Mouse (Mus musculus): Measurements from ENCODE around the gene Necap2. TPM values are rescaled to one million over a fixed set of nuclear protein-coding genes. Genes with fewer than 3 reads are reported as not detected.

Necap2 gene
- 51.4 and 61.7 TPM in 2 replicates for polyA plus RNA-seq (2012; rRNA removed)

GRCm38 (mm10) chr4:141077681-141078509, at the start of gene Necap2:
Gene Necap2, minus strand, starts transcription at chr4:141078357.

DNA sequence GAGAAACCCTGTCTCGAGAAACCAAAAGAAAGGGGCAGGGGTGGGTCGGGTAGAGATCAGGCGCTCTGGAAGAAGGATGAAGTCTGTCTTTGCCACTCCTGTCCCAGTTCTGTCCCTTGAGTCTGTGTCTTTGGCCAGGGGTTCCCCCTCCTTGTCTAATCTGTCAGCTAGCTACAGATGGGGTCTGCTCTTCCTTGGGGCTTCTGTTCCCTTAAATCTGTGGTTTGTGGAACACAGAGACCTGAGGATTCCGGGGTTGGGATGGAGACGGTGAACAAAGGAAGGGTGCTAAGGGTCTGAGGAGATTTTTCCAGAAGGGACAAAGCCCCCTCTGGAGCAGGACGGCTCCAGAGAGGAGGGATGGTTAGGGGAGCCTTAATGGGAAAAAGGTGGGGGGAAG, 9.9 kb upstream of the Necap2 start, which contains the start of gene Spata21:
Spata21 (plus strand) TSS at position 301 of the 400 bp plus-strand sequence.

GRCm38 (mm10) chr4:141060426-141061301, 17.5 kb downstream of the Necap2 start, which contains the start of gene Crocc:
Gene Crocc, minus strand, starts transcription at chr4:141060550.

Other genes starting within 250 kb of the Necap2 start
- 0.01 and 0.02 TPM in 2 replicates for gene Padi1, start 232.6 kb downstream of the Necap2 start, polyA plus RNA-seq (2012; rRNA removed)
- gene Padi2, start 172.0 kb downstream of the Necap2 start, polyA plus RNA-seq (2012; rRNA removed) = 0.74 and 0.85 TPM in 2 replicates
- gene Sdhb, start 117.2 kb downstream of the Necap2 start, polyA plus RNA-seq (2012; rRNA removed) = 84.3 and 93.8 TPM in 2 replicates
- 14.3 and 17.0 TPM in 2 replicates for gene Atp13a2, start 91.5 kb downstream of the Necap2 start, polyA plus RNA-seq (2012; rRNA removed)
- 5.8 and 8.7 TPM in 2 replicates for gene Mfap2, start 67.9 kb downstream of the Necap2 start, polyA plus RNA-seq (2012; rRNA removed)
- 1.8 and 2.0 TPM in 2 replicates for gene Crocc, start 17.8 kb downstream of the Necap2 start, polyA plus RNA-seq (2012; rRNA removed)
- not detected in 2 replicates for gene Spata21, start 10.0 kb upstream of the Necap2 start, polyA plus RNA-seq (2012; rRNA removed)
- 12.1 and 14.6 TPM in 2 replicates for gene Szrd1, start 61.4 kb upstream of the Necap2 start, polyA plus RNA-seq (2012; rRNA removed)
- gene Fbxo42, start 69.6 kb upstream of the Necap2 start, polyA plus RNA-seq (2012; rRNA removed) = 6.7 and 9.1 TPM in 2 replicates
- gene Rsg1, start 135.6 kb upstream of the Necap2 start, polyA plus RNA-seq (2012; rRNA removed) = 0.76 and 0.78 TPM in 2 replicates
- gene Arhgef19, start 161.1 kb upstream of the Necap2 start, polyA plus RNA-seq (2012; rRNA removed) = 0.84 and 0.97 TPM in 2 replicates
- gene Epha2, start 222.9 kb upstream of the Necap2 start, polyA plus RNA-seq (2012; rRNA removed) = 1.3 and 1.5 TPM in 2 replicates